Comparison of ENCODE assay signal across 10 mouse cellular contexts in genomic region chr14:55027653-55028052, GRCm38 (mm10). TPM values are rescaled to one million over a fixed set of nuclear protein-coding genes. Genes with fewer than 3 reads are reported as not detected.
DNase-seq lines count a peak whose midpoint lies in the region; ATAC-seq and TF ChIP-seq lines count a peak whose summit lies in the region.
"Had no signal": no experiment of that assay in that cellular context is flagged by ENCODE, and none has a peak within 500 bp of the region (broad histone marks: within the 10 kb centered on the region; RNA-seq: fewer than 3 reads in every experiment).

No protein-coding gene starts in this region.

- TF ChIP-seq CTCF in kidney, postnatal 0 days (IDR thresholded peaks at IDR 0.05; ENCODE audit: low read depth) = peak; percentile 50; the same call in 1 of the 2 replicates
- peak; percentile 68 for TF ChIP-seq CTCF in midbrain, postnatal 0 days (IDR thresholded peaks at IDR 0.05)

- H3K4me2 ChIP-seq in kidney, postnatal 0 days (ENCODE audit: low read length) = no peak overlapping the region
- peak overlapping the region; percentile 47; the same call in 1 of the 2 replicates for H3K4me2 ChIP-seq in forebrain, embryonic 12.5 days
- no peak overlapping the region for H3K4me2 ChIP-seq in midbrain, postnatal 0 days (ENCODE audit: low read depth, low read length, poor library complexity, severe bottlenecking)

- no peak overlapping the region for H3K4me3 ChIP-seq in kidney, postnatal 0 days (replicated peaks; ENCODE audit: low read depth, low read length)
- H3K4me3 ChIP-seq in forebrain, embryonic 12.5 days (replicated peaks) = no peak overlapping the region; the same call in 1 of the 2 replicates
- no peak overlapping the region for H3K4me3 ChIP-seq in midbrain, postnatal 0 days (ENCODE audit: low read depth, low read length)
- H3K4me3 ChIP-seq in heart, embryonic 10.5 days = no peak overlapping the region

- peaks cover 12% of the 10 kb centered on the region; the same call in 1 of the 2 replicates for H3K36me3 ChIP-seq in kidney, postnatal 0 days (ENCODE audit: insufficient read depth, low read length)
- H3K36me3 ChIP-seq in forebrain, embryonic 12.5 days (replicated peaks) = peaks cover 27% of the 10 kb centered on the region
- H3K36me3 ChIP-seq in midbrain, postnatal 0 days (ENCODE audit: insufficient read depth, low read length) = peaks cover 6% of the 10 kb centered on the region; the same call in 1 of the 2 replicates
- H3K36me3 ChIP-seq in heart, embryonic 10.5 days = peaks cover 28% of the 10 kb centered on the region

- no peak overlapping the region for H3K9ac ChIP-seq in kidney, postnatal 0 days (ENCODE audit: low read depth, low read length)
- peak overlapping the region; percentile 25; the same call in 1 of the 2 replicates for H3K9ac ChIP-seq in forebrain, embryonic 12.5 days
- H3K9ac ChIP-seq in midbrain, postnatal 0 days (replicated peaks; ENCODE audit: low read length, poor library complexity, severe bottlenecking) = no peak overlapping the region; the same call in 1 of the 2 replicates

- H3K27ac ChIP-seq in kidney, postnatal 0 days = no peak overlapping the region
- peak overlapping the region; percentile 94 for H3K27ac ChIP-seq in forebrain, embryonic 12.5 days
- H3K27ac ChIP-seq in midbrain, postnatal 0 days (ENCODE audit: low read depth, low read length) = peak overlapping the region; percentile 86
- H3K27ac ChIP-seq in heart, embryonic 10.5 days = no peak overlapping the region

- no peaks in the 10 kb centered on the region for H3K27me3 ChIP-seq in kidney, postnatal 0 days (ENCODE audit: insufficient read depth, low read length)
- H3K27me3 ChIP-seq in forebrain, embryonic 12.5 days = no peaks in the 10 kb centered on the region
- H3K27me3 ChIP-seq in midbrain, postnatal 0 days (ENCODE audit: insufficient read depth, low read length) = no peaks in the 10 kb centered on the region
- H3K27me3 ChIP-seq in heart, embryonic 10.5 days (ENCODE audit: insufficient read depth, poor library complexity, severe bottlenecking) = no peaks in the 10 kb centered on the region

- no peak for DNase-seq in kidney, postnatal 0 days (ENCODE audit: low spot score)
- no peak for DNase-seq in kidney, adult 8-10 months
- peak; percentile 56 for DNase-seq in cerebellum, adult 11-12 months
- peak; percentile 63 for DNase-seq in midbrain, postnatal 0 days (ENCODE audit: low spot score)
- no peak for DNase-seq in heart, embryonic 10.5 days (ENCODE audit: low spot score)
- no peak for DNase-seq in heart, adult 8-10 months (ENCODE audit: low spot score)
- DNase-seq: heart, adult 18-20 months had no signal

- 25% methylated on average over 6 of the region's 6 CpGs for WGBS in kidney, postnatal 0 days
- WGBS in forebrain, embryonic 12.5 days = 3% methylated on average over 6 of the region's 6 CpGs
- 2% methylated on average over 6 of the region's 6 CpGs for WGBS in midbrain, postnatal 0 days
- 32% methylated on average over 6 of the region's 6 CpGs for WGBS in heart, embryonic 10.5 days

- ATAC-seq in kidney, postnatal 0 days (replicated peaks; ENCODE audit: low FRiP score, low read depth) = no peak
- ATAC-seq in forebrain, embryonic 12.5 days (ENCODE audit: low FRiP score) = peak; percentile 43
- peak; percentile 41; the same call in 1 of the 2 replicates for ATAC-seq in midbrain, postnatal 0 days (ENCODE audit: low FRiP score)
- ATAC-seq in CD4-positive, CD25-positive, alpha-beta regulatory T cell, adult 4 months = no peak

- H3K9me3 ChIP-seq in kidney, postnatal 0 days (replicated peaks; ENCODE audit: low read length) = no peaks in the 10 kb centered on the region
- H3K9me3 ChIP-seq in forebrain, embryonic 12.5 days = no peaks in the 10 kb centered on the region
- H3K9me3 ChIP-seq in midbrain, postnatal 0 days (ENCODE audit: low read length) = no peaks in the 10 kb centered on the region
- H3K9me3 ChIP-seq in heart, embryonic 10.5 days = no peaks in the 10 kb centered on the region

- 0 out of 2 replicates have a peak, but pooled peaks cover 6% of the 10 kb centered on the region for H3K4me1 ChIP-seq in kidney, postnatal 0 days (replicated peaks; ENCODE audit: insufficient read depth, low read length)
- H3K4me1 ChIP-seq in forebrain, embryonic 12.5 days = peaks cover 39% of the 10 kb centered on the region
- H3K4me1 ChIP-seq in midbrain, postnatal 0 days (ENCODE audit: insufficient read depth, low read length) = peaks cover 12% of the 10 kb centered on the region
- peaks cover 21% of the 10 kb centered on the region for H3K4me1 ChIP-seq in heart, embryonic 10.5 days

RNA-seq across cellular contexts. Expression of gene Ngdn, which starts 12.4 kb away (rescaled TPM):
- 68.9 and 75.7 TPM in 2 replicates for polyA plus RNA-seq in kidney, postnatal 0 days (2015; fragmentation: Nextera tagmentation; extraction: Ambion mirVana)
- 71.7 and 73.3 TPM in 2 replicates for polyA plus RNA-seq in forebrain, embryonic 12.5 days (2016; fragmentation: Nextera tagmentation; extraction: Ambion mirVana)
- 20.9 and 29.6 TPM in 2 replicates for total RNA-seq in midbrain, postnatal 0 days (2014; rRNA removed)
- 44.3 and 48.1 TPM in 2 replicates for polyA plus RNA-seq in midbrain, postnatal 0 days (2015; fragmentation: Nextera tagmentation; extraction: Ambion mirVana)
- 73.7 and 88.8 TPM in 2 replicates for polyA plus RNA-seq in heart, embryonic 10.5 days (2016; fragmentation: Nextera tagmentation; extraction: Ambion mirVana)
- 10 to 100 TPM; 22.3 to 31.5 (median 25.9) TPM for total RNA-seq in heart, adult 8-10 months (2022)
- 100 to 1,000 TPM; 181 to 192 TPM for polyA plus RNA-seq in CD4-positive, CD25-positive, alpha-beta regulatory T cell, adult 4 months (2017; shearing (Covaris generic))

RNA-seq across cellular contexts. Expression of gene Myh7, which starts 33.2 kb away (rescaled TPM):
- polyA plus RNA-seq in kidney, postnatal 0 days (2015; fragmentation: Nextera tagmentation; extraction: Ambion mirVana) = 0.16 and 0.88 TPM in 2 replicates
- 3.6 and 4.2 TPM in 2 replicates for polyA plus RNA-seq in forebrain, embryonic 12.5 days (2016; fragmentation: Nextera tagmentation; extraction: Ambion mirVana)
- 1.8 and 3.2 TPM in 2 replicates for total RNA-seq in midbrain, postnatal 0 days (2014; rRNA removed)
- polyA plus RNA-seq in midbrain, postnatal 0 days (2015; fragmentation: Nextera tagmentation; extraction: Ambion mirVana) = 9.6 and 10.3 TPM in 2 replicates
- polyA plus RNA-seq in heart, embryonic 10.5 days (2016; fragmentation: Nextera tagmentation; extraction: Ambion mirVana) = 2,022 and 5,104 TPM in 2 replicates
- total RNA-seq in heart, adult 8-10 months (2022) = 1,000 to 10,000 TPM; 1,453 to 2,519 (median 2,136) TPM
- not detected for polyA plus RNA-seq in CD4-positive, CD25-positive, alpha-beta regulatory T cell, adult 4 months (2017; shearing (Covaris generic))

RNA-seq across cellular contexts. Expression of gene Gm17428, which starts 50.9 kb away (rescaled TPM):
- polyA plus RNA-seq in kidney, postnatal 0 days (2015; fragmentation: Nextera tagmentation; extraction: Ambion mirVana) = not detected in 2 replicates
- not detected in 2 replicates for polyA plus RNA-seq in forebrain, embryonic 12.5 days (2016; fragmentation: Nextera tagmentation; extraction: Ambion mirVana)
- not detected in 2 replicates for total RNA-seq in midbrain, postnatal 0 days (2014; rRNA removed)
- not detected in 2 replicates for polyA plus RNA-seq in midbrain, postnatal 0 days (2015; fragmentation: Nextera tagmentation; extraction: Ambion mirVana)
- polyA plus RNA-seq in heart, embryonic 10.5 days (2016; fragmentation: Nextera tagmentation; extraction: Ambion mirVana) = not detected in 2 replicates
- total RNA-seq in heart, adult 8-10 months (2022) = not detected
- polyA plus RNA-seq in CD4-positive, CD25-positive, alpha-beta regulatory T cell, adult 4 months (2017; shearing (Covaris generic)) = not detected
- total RNA-seq: heart, adult 18-20 months; layer of hippocampus, postnatal 10 days had no signal

Comparison
In these comparisons a context has a peak if more than half of its experiments do, and no peak if none do; other contexts are left out.
1. ATAC-seq: peak in forebrain, embryonic 12.5 days (single experiment) and midbrain, postnatal 0 days (single experiment); none in kidney, postnatal 0 days (single experiment) and CD4-positive, CD25-positive, alpha-beta regulatory T cell, adult 4 months (single experiment).
2. DNase-seq: peak in cerebellum, adult 11-12 months (single experiment) and midbrain, postnatal 0 days (single experiment); none in kidney, postnatal 0 days (single experiment), kidney, adult 8-10 months (0 of 2), heart, embryonic 10.5 days (single experiment) and heart, adult 8-10 months (single experiment).
3. H3K27ac ChIP-seq: peak in forebrain, embryonic 12.5 days (single experiment) and midbrain, postnatal 0 days (single experiment); none in kidney, postnatal 0 days (single experiment) and heart, embryonic 10.5 days (single experiment).
4. RNA of gene Myh7, which starts 33.2 kb away (polyA plus RNA-seq): 2,022 to 5,104 TPM in heart, embryonic 10.5 days; 9.6 to 10.3 TPM in midbrain, postnatal 0 days, 3.6 to 4.2 TPM in forebrain, embryonic 12.5 days, 0.16 to 0.88 TPM in kidney, postnatal 0 days and not detected in CD4-positive, CD25-positive, alpha-beta regulatory T cell, adult 4 months; every median in the first group is over 100 times any median in the second.